Mouse (Mus musculus) heart, adult 2 months (tissue): Measurements from ENCODE around the gene Bicd1.

ENCODE experiments used
- CTCF ChIP-seq: fragments of 200-600 bp; IDR thresholded peaks from 2 replicates; pipeline ENCODE4 v1.8.1; 2022; ENCODE audit warnings: antibody characterized with exemption, mild to moderate bottlenecking, moderate library complexity
- EP300 ChIP-seq: fragments of 200-500 bp; IDR thresholded peaks from 2 replicates; pipeline ENCODE4 v1.6.1; 2011; ENCODE audit warnings: low read depth, low read length, control low read depth; ENCODE audit not compliant: insufficient read depth
- POLR2A ChIP-seq: fragments of 200-500 bp; IDR thresholded peaks from 2 replicates; pipeline ENCODE4 v1.6.1; 2011; ENCODE audit warnings: mild to moderate bottlenecking, low read depth, low read length, control low read depth; ENCODE audit not compliant: insufficient read depth

DNA sequence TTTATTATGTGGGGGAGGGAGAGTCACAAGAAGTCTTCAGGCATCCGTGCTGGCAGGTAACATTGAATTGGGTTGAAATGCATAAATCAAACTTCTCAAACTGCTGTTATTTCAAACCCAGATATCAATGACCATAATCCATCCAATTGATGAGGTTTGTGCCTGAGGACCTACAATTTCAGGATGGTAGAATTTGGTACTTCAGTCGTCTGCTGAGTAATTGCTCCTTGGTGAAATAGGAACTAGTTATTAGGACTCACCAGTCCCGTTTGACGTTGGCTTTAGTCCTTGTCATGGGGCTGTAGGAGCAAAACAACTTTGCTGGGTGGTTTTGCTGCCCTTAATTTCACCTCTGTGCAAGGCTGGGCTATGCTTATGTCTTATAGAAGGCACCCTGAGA lies 1.2 kb downstream of the Bicd1 start:
- TF ChIP-seq CTCF, result no peak
- no peak for TF ChIP-seq POLR2A
- no peak for TF ChIP-seq EP300
